Mouse (Mus musculus): ENCODE measurements at regions not wholly inside any gene's neighbourhood (a gene's known extent, or its start where the extent isn't known, plus 50 kb on each side); places are given as distances from the start of the nearest gene placed in this dataset.
A peak's percentile ranks its signal among the peaks of the same experiment; 100 is the strongest.
"Not testable (repeated sequence)": the region's sequence is repeated elsewhere in the genome, so short reads cannot be mapped to it uniquely, and the experiment has no call there.

DNA sequence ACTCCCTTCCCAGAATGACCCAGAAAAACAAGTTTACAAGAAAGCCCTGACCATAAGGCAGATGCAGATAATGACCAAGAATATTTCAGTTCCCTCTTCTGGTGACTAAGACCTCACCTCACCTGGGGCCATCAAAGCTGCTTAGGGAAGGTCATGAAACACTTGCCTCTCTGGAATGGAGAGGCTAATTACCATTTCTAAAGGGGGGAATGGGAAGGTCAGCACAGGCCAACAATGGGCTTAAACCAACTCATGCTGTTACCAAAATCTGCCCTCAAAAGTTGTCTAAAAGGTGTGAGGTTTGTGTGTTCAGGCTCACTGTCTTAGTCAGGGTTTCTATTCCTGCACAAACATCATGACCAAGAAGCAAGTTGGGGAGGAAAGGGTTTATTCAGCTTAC lies 123.0 kb downstream of the Sgo2b start:
- DNase-seq: no peak

DNA sequence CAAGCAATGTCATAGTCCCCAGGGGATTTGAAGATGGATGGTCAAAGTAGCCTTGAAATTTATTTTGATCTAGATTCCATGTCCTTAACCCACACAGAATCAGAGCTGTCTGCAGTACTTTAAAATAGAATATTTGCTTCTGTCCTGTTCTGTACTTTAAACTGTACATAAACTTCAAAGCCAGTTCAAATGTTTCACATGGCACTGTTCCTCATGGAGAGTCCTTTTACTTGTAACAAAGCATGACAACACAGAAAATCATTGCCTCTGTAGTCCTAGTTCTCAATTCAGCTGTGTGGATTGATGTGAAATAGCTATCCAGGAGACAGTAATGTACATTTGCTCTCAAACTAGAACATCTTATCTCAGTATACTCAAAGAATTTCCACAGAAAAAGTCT lies 123.9 kb downstream of the Sgo2b start:
- DNase-seq: no peak

DNA sequence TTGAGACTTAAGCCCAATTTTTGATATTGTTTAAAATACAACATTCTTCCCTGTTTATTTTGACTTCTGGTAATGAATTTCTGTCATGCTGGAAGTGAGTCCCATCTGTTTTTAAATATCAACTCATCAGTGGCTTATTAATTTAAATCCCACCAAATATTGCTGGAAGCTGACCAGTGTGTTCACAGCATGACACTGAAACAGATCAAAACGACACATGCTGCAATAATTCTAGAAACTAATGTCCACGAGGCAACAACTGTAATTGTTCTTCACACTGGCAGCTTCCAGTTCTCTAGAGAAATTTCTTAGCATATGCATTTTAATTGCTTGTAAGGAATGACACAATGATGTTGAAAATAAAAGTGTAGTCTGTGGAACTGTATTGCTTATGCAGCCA lies 167.6 kb downstream of the Sgo2b start:
- no peak for DNase-seq

DNA sequence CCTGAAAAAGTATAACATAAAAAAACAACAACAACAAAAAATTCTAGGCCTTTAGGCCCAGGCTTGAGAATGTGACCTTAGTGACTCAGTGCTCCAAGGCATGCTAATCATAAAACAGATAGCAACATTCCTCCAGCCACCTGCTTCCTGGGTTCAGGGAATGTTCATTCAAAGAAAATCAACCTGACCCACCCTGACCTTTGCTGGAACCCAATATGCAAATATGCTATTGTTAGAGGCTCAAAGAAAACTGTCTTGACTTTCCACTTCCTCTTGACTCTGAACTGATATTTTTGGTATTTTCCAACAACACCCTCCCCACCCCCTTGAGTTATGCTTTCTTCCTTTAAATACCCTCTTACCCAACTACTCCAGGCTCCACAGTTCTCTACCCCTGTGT lies 191.2 kb downstream of the Sgo2b start:
- no peak for DNase-seq

- not testable (repeated sequence) for DNase-seq
Measured at GRCm38 (mm10) chr8:63759931-63760330, 192.1 kb downstream of the Sgo2b start.

DNA sequence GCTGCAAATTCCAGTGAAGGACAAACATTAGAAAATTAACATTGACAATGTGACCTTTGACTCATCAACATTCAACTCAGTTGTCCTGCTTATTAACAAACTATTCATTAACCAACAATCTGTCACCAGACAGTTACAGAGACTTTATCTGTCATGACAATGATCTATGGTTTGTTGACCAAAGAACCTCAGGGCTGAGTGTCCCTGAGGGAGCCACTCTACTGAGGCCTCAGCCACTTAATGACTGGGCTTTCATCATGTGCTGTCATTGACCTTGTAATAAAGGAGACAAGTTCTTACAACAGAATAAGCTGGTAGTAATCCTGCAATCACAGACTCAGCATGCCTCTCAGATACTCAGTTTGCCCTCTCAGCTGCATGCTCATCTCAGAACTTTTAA lies 196.8 kb downstream of the Sgo2b start:
- peak; percentile 41 for DNase-seq

GRCm38 (mm10) chr8:63754812-63755211 lies 197.2 kb downstream of the Sgo2b start:
- DNase-seq: no peak

GRCm38 (mm10) chr8:63753236-63753635 lies 198.8 kb downstream of the Sgo2b start:
- DNase-seq: no peak

GRCm38 (mm10) chr8:63734411-63734810 lies 217.6 kb downstream of the Sgo2b start:
- DNase-seq: no peak

DNA sequence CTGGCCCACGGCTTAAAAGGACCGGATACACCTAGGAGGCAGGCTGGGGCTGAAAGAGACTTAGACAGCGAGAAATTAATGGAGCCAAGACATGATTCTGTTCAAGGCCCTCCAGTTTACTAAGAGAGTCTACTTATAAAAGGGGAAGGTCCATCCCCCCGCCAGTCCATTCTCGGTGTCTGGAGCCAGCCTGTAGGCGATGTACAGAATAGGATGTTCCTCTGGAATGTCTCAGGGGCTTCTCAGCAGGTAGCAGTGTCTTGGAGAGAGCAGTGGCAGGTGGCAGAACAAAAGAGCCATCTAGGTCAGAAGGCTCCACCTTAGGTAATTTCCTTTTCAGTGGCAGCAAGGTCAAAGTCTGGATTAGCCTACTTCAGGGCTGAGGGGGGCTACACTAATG lies 221.3 kb downstream of the Sgo2b start:
- not testable (repeated sequence) for DNase-seq
